Mouse (Mus musculus): ENCODE measurements at regions not wholly inside any gene's neighbourhood (a gene's known extent, or its start where the extent isn't known, plus 50 kb on each side); places are given as distances from the start of the nearest gene placed in this dataset.
A peak's percentile ranks its signal among the peaks of the same experiment; 100 is the strongest.

GRCm38 (mm10) chr4:123990293-123991185, 72.7 kb upstream of the 4930535I16Rik start:
- Histone ChIP-seq H3K9ac (ENCODE audit: low read length) (peak overlapping the region; percentile 29; the same call in 1 of the 2 replicates), H3K27ac (ENCODE audit: low read depth) (no peak overlapping the region), H3K4me2 (ENCODE audit: low read length) (peak overlapping the region; percentile 74), H3K4me1 (replicated peaks; ENCODE audit: control insufficient read depth, insufficient read depth, low read length) (0 out of 2 replicates have a peak, but pooled peaks cover 9% of the 10 kb centered on the region), H3K36me3 (ENCODE audit: control insufficient read depth, insufficient read depth, low read length) (no peaks in the 10 kb centered on the region), H3K27me3 (replicated peaks; ENCODE audit: control insufficient read depth, insufficient read depth, low read length) (peaks cover 17% of the 10 kb centered on the region; the same call in 1 of the 2 replicates), H3K9me3 (ENCODE audit: control insufficient read depth, low read length) (no peaks in the 10 kb centered on the region), H3K4me3 (ENCODE audit: low read depth, low read length) (peak overlapping the region; percentile 32)
- ATAC-seq (replicated peaks; ENCODE audit: low FRiP score, low TSS enrichment, low read depth): peak; percentile 90
- 2% methylated on average over 37 of the region's 37 CpGs for WGBS
- peak; percentile 80 for DNase-seq (ENCODE audit: low spot score)

Measured in intestine, embryonic 14.5 days (tissue).